Mouse (Mus musculus) small intestine, adult 2 months (tissue): ENCODE results near the gene Arid5a. TPM values are rescaled to one million over a fixed set of nuclear protein-coding genes. Genes with fewer than 3 reads are reported as not detected.
A peak's percentile ranks its signal among the peaks of the same experiment; 100 is the strongest.

ENCODE experiments used
- H3K27ac ChIP-seq: fragments of 200-500 bp; 2 replicates; pipeline ENCODE4 v1.5.1; 2012; ENCODE audit warnings: low read depth, low read length, control low read depth, inconsistent platforms; ENCODE audit not compliant: insufficient read depth
- H3K27me3 ChIP-seq: fragments of 200-500 bp; 2 replicates; pipeline ENCODE4 v1.6.1; 2012; ENCODE audit warnings: mild to moderate bottlenecking, moderate library complexity, low read length, inconsistent platforms; ENCODE audit not compliant: control insufficient read depth, insufficient read depth
- H3K36me3 ChIP-seq: fragments of 200-500 bp; 2 replicates; pipeline ENCODE4 v1.6.1; 2012; ENCODE audit warnings: mild to moderate bottlenecking, low read length, control low read depth, inconsistent platforms; ENCODE audit not compliant: control insufficient read depth, insufficient read depth
- H3K4me1 ChIP-seq: fragments of 200-500 bp; 2 replicates; pipeline ENCODE4 v1.6.1; 2012; ENCODE audit warnings: low read length, inconsistent platforms, mixed read lengths; ENCODE audit not compliant: control insufficient read depth, insufficient read depth, insufficient read length
- H3K4me3 ChIP-seq: fragments of 200-500 bp; 2 replicates; pipeline ENCODE4 v1.5.1; 2012; ENCODE audit warnings: low read depth, mild to moderate bottlenecking, control low read depth, inconsistent platforms, low read length, moderate library complexity
- CTCF ChIP-seq: fragments of 200-500 bp; IDR thresholded peaks from 2 replicates; pipeline ENCODE4 v1.5.1; 2012; ENCODE audit warnings: low read depth, mild to moderate bottlenecking, control low read depth, inconsistent platforms, low read length, moderate library complexity, mixed read lengths; ENCODE audit not compliant: insufficient replicate concordance, insufficient read length; ENCODE audit errors: extremely low read depth
- POLR2A ChIP-seq: fragments of 200-500 bp; IDR thresholded peaks from 2 replicates; pipeline ENCODE4 v1.6.1; 2012; ENCODE audit warnings: low read depth, mild to moderate bottlenecking, control low read depth, inconsistent platforms, low read length, moderate library complexity
- WGBS: fragments of 180-500 bp; shearing (Covaris S2); methylation state at CpG from one replicate; pipeline ENCODE4 v1.1.7; 2018; 5-methylcytosine and 5-hydroxymethylcytosine counted together
- polyA plus RNA-seq: library from polyadenylated mRNA; depleted of rRNA; stranded (reverse); fragments of >200 nt; gene quantifications from 2 replicates; pipeline ENCODE4 v1.2.3, GENCODE M21; 2012; rRNA removed

Gene Arid5a
- polyA plus RNA-seq: 4.0 and 11.1 TPM in 2 replicates

- WGBS: under 1% methylated on average over 65 of the region's 65 CpGs
- Histone ChIP-seq H3K4me3 (peak within 1 kb of the TSS; percentile 68), H3K36me3 (no peaks in the 10 kb centered on the region), H3K27me3 (peaks cover 5% of the 10 kb centered on the region), H3K27ac (peak within 1 kb of the TSS; percentile 57), H3K4me1 (peaks cover 13% of the 10 kb centered on the region)
- TF ChIP-seq POLR2A (peak; percentile 100), CTCF (no peak)
Measured at GRCm38 (mm10) chr1:36307495-36308280, at the start of gene Arid5a. Gene Arid5a, plus strand, starts transcription at chr1:36307733.

GRCm38 (mm10) chr1:36258631-36259030, 48.9 kb upstream of the Arid5a start:
- TF ChIP-seq CTCF (no peak), POLR2A (no peak)
- 72% methylated on average over 2 of the region's 2 CpGs for whole genome bisulfite sequencing
- Histone ChIP-seq H3K4me1 (no peaks in the 10 kb centered on the region), H3K27ac (no peak overlapping the region), H3K4me3 (no peak overlapping the region), H3K36me3 (no peaks in the 10 kb centered on the region), H3K27me3 (no peaks in the 10 kb centered on the region)

- Histone ChIP-seq H3K27ac (0 out of 2 replicates have a peak overlapping the region, but pooled peaks have one; percentile 8), H3K27me3 (no peaks in the 10 kb centered on the region), H3K4me1 (peaks cover 2% of the 10 kb centered on the region; the same call in 1 of the 2 replicates), H3K4me3 (no peak overlapping the region), H3K36me3 (no peaks in the 10 kb centered on the region)
- TF ChIP-seq POLR2A: no peak
- no peak for TF ChIP-seq CTCF
- WGBS: 92% methylated on average over 2 of the region's 2 CpGs
Measured at GRCm38 (mm10) chr1:36259281-36259680, 48.3 kb upstream of the Arid5a start.

- WGBS: 94% methylated on average over 1 of the region's 1 CpGs
- no peak for TF ChIP-seq POLR2A
- TF ChIP-seq CTCF: no peak
- peaks cover 3% of the 10 kb centered on the region for H3K36me3 ChIP-seq
- H3K27ac ChIP-seq: no peak overlapping the region
- H3K4me3 ChIP-seq: no peak overlapping the region
- H3K27me3 ChIP-seq: no peaks in the 10 kb centered on the region
- H3K4me1 ChIP-seq: peaks cover 3% of the 10 kb centered on the region
Measured at GRCm38 (mm10) chr1:36260418-36260817, 47.1 kb upstream of the Arid5a start.

- Histone ChIP-seq H3K4me1 (peaks cover 12% of the 10 kb centered on the region), H3K36me3 (peaks cover 16% of the 10 kb centered on the region), H3K4me3 (no peak overlapping the region), H3K27ac (peak overlapping the region; percentile 50), H3K27me3 (no peaks in the 10 kb centered on the region)
- WGBS: 73% methylated on average over 19 of the region's 19 CpGs
- TF ChIP-seq POLR2A: no peak
- no peak for TF ChIP-seq CTCF
Measured at GRCm38 (mm10) chr1:36261708-36262504, 45.6 kb upstream of the Arid5a start.

GRCm38 (mm10) chr1:36263833-36264488, 43.6 kb upstream of the Arid5a start:
- H3K4me3 ChIP-seq: no peak overlapping the region
- TF ChIP-seq POLR2A (no peak), CTCF (no peak)
- peaks cover 18% of the 10 kb centered on the region for H3K4me1 ChIP-seq
- H3K27ac ChIP-seq: peak overlapping the region; percentile 92
- WGBS: 19% methylated on average over 13 of the region's 13 CpGs
- H3K36me3 ChIP-seq: peaks cover 35% of the 10 kb centered on the region
- no peaks in the 10 kb centered on the region for H3K27me3 ChIP-seq
